Mouse (Mus musculus): ENCODE measurements at regions not wholly inside any gene's neighbourhood (a gene's known extent, or its start where the extent isn't known, plus 50 kb on each side); places are given as distances from the start of the nearest gene placed in this dataset.

GRCm38 (mm10) chr6:106979755-106980154 is 179.9 kb upstream of the Crbn start:
- Histone ChIP-seq H3K4me3 (replicated peaks; ENCODE audit: insufficient read depth, low read depth, low read length) (no peak overlapping the region), H3K4me1 (ENCODE audit: control insufficient read depth, insufficient read depth, low read length) (no peaks in the 10 kb centered on the region), H3K27ac (ENCODE audit: insufficient read depth, low read length) (no peak overlapping the region), H3K27me3 (ENCODE audit: control insufficient read depth, insufficient read depth, low read length) (no peaks in the 10 kb centered on the region)
- 90% methylated on average over 3 of the region's 3 CpGs for WGBS
- DNase-seq, result no peak
- TF ChIP-seq CTCF (IDR thresholded peaks at IDR 0.05; ENCODE audit: borderline replicate concordance, insufficient read depth, low read depth, low read length) (no peak), POLR2A (IDR thresholded peaks at IDR 0.05; ENCODE audit: borderline replicate concordance, insufficient read depth, low read length) (no peak)

- Histone ChIP-seq H3K4me3 (replicated peaks; ENCODE audit: insufficient read depth, low read depth, low read length) (no peak overlapping the region), H3K4me1 (ENCODE audit: control insufficient read depth, insufficient read depth, low read length) (no peaks in the 10 kb centered on the region), H3K27me3 (ENCODE audit: control insufficient read depth, insufficient read depth, low read length) (no peaks in the 10 kb centered on the region), H3K27ac (ENCODE audit: insufficient read depth, low read length) (no peak overlapping the region)
- no peak for DNase-seq
- 44% methylated on average over 4 of the region's 4 CpGs for WGBS
- TF ChIP-seq POLR2A (IDR thresholded peaks at IDR 0.05; ENCODE audit: borderline replicate concordance, insufficient read depth, low read length) (no peak), CTCF (IDR thresholded peaks at IDR 0.05; ENCODE audit: borderline replicate concordance, insufficient read depth, low read depth, low read length) (no peak)
Observed at GRCm38 (mm10) chr6:106980188-106980587, 180.3 kb upstream of the Crbn start.

GRCm38 (mm10) chr6:106981232-106981631 is 181.4 kb upstream of the Crbn start:
- Histone ChIP-seq H3K27me3 (ENCODE audit: control insufficient read depth, insufficient read depth, low read length) (no peaks in the 10 kb centered on the region), H3K27ac (ENCODE audit: insufficient read depth, low read length) (no peak overlapping the region), H3K4me1 (ENCODE audit: control insufficient read depth, insufficient read depth, low read length) (no peaks in the 10 kb centered on the region), H3K4me3 (replicated peaks; ENCODE audit: insufficient read depth, low read depth, low read length) (no peak overlapping the region)
- TF ChIP-seq POLR2A (IDR thresholded peaks at IDR 0.05; ENCODE audit: borderline replicate concordance, insufficient read depth, low read length) (no peak), CTCF (IDR thresholded peaks at IDR 0.05; ENCODE audit: borderline replicate concordance, insufficient read depth, low read depth, low read length) (no peak)
- DNase-seq, result no peak
- WGBS, result 96% methylated on average over 1 of the region's 1 CpGs

- Histone ChIP-seq H3K27me3 (ENCODE audit: control insufficient read depth, insufficient read depth, low read length) (no peaks in the 10 kb centered on the region), H3K4me3 (replicated peaks; ENCODE audit: insufficient read depth, low read depth, low read length) (no peak overlapping the region), H3K4me1 (ENCODE audit: control insufficient read depth, insufficient read depth, low read length) (no peaks in the 10 kb centered on the region), H3K27ac (ENCODE audit: insufficient read depth, low read length) (no peak overlapping the region)
- DNase-seq, result no peak
- TF ChIP-seq POLR2A (IDR thresholded peaks at IDR 0.05; ENCODE audit: borderline replicate concordance, insufficient read depth, low read length) (no peak), CTCF (IDR thresholded peaks at IDR 0.05; ENCODE audit: borderline replicate concordance, insufficient read depth, low read depth, low read length) (no peak)
- 62% methylated on average over 4 of the region's 4 CpGs for WGBS
Observed at GRCm38 (mm10) chr6:106985132-106985801, 185.4 kb upstream of the Crbn start.

- no peak for DNase-seq
- H3K4me1 ChIP-seq (ENCODE audit: control insufficient read depth, insufficient read depth, low read length), result no peaks in the 10 kb centered on the region
- TF ChIP-seq CTCF (IDR thresholded peaks at IDR 0.05; ENCODE audit: borderline replicate concordance, insufficient read depth, low read depth, low read length), result no peak
- no peak for TF ChIP-seq POLR2A (IDR thresholded peaks at IDR 0.05; ENCODE audit: borderline replicate concordance, insufficient read depth, low read length)
- H3K4me3 ChIP-seq (replicated peaks; ENCODE audit: insufficient read depth, low read depth, low read length), result no peak overlapping the region
- H3K27me3 ChIP-seq (ENCODE audit: control insufficient read depth, insufficient read depth, low read length), result no peaks in the 10 kb centered on the region
- no peak overlapping the region for H3K27ac ChIP-seq (ENCODE audit: insufficient read depth, low read length)
- WGBS, result 94% methylated on average over 1 of the region's 1 CpGs
Observed at GRCm38 (mm10) chr6:106991586-106991985, 191.7 kb upstream of the Crbn start.

GRCm38 (mm10) chr6:107004406-107005120 is 204.7 kb upstream of the Crbn start:
- Histone ChIP-seq H3K4me1 (ENCODE audit: control insufficient read depth, insufficient read depth, low read length) (no peaks in the 10 kb centered on the region), H3K27ac (ENCODE audit: insufficient read depth, low read length) (no peak overlapping the region), H3K27me3 (ENCODE audit: control insufficient read depth, insufficient read depth, low read length) (no peaks in the 10 kb centered on the region), H3K4me3 (replicated peaks; ENCODE audit: insufficient read depth, low read depth, low read length) (no peak overlapping the region)
- DNase-seq, result no peak
- no peak for TF ChIP-seq POLR2A (IDR thresholded peaks at IDR 0.05; ENCODE audit: borderline replicate concordance, insufficient read depth, low read length)
- TF ChIP-seq CTCF (IDR thresholded peaks at IDR 0.05; ENCODE audit: borderline replicate concordance, insufficient read depth, low read depth, low read length), result no peak
- 87% methylated on average over 4 of the region's 4 CpGs for WGBS

GRCm38 (mm10) chr6:107010785-107011184 is 210.9 kb upstream of the Crbn start:
- no peaks in the 10 kb centered on the region for H3K4me1 ChIP-seq (ENCODE audit: control insufficient read depth, insufficient read depth, low read length)
- H3K27me3 ChIP-seq (ENCODE audit: control insufficient read depth, insufficient read depth, low read length), result no peaks in the 10 kb centered on the region
- H3K4me3 ChIP-seq (replicated peaks; ENCODE audit: insufficient read depth, low read depth, low read length), result no peak overlapping the region
- WGBS, result 71% methylated on average over 4 of the region's 4 CpGs
- DNase-seq, result no peak
- no peak overlapping the region for H3K27ac ChIP-seq (ENCODE audit: insufficient read depth, low read length)
- TF ChIP-seq CTCF (IDR thresholded peaks at IDR 0.05; ENCODE audit: borderline replicate concordance, insufficient read depth, low read depth, low read length) (no peak), POLR2A (IDR thresholded peaks at IDR 0.05; ENCODE audit: borderline replicate concordance, insufficient read depth, low read length) (no peak)

- 51% methylated on average over 9 of the region's 9 CpGs for WGBS
- H3K4me1 ChIP-seq (ENCODE audit: control insufficient read depth, insufficient read depth, low read length), result no peaks in the 10 kb centered on the region
- H3K27ac ChIP-seq (ENCODE audit: insufficient read depth, low read length), result no peak overlapping the region
- DNase-seq, result no peak
- TF ChIP-seq CTCF (IDR thresholded peaks at IDR 0.05; ENCODE audit: borderline replicate concordance, insufficient read depth, low read depth, low read length), result no peak
- TF ChIP-seq POLR2A (IDR thresholded peaks at IDR 0.05; ENCODE audit: borderline replicate concordance, insufficient read depth, low read length), result no peak
- H3K27me3 ChIP-seq (ENCODE audit: control insufficient read depth, insufficient read depth, low read length), result no peaks in the 10 kb centered on the region
- H3K4me3 ChIP-seq (replicated peaks; ENCODE audit: insufficient read depth, low read depth, low read length), result no peak overlapping the region
Observed at GRCm38 (mm10) chr6:107012938-107013511, 213.1 kb upstream of the Crbn start.
